Mouse (Mus musculus) bone marrow, adult 2 months (tissue): ENCODE data around the gene Ushbp1. TPM values are rescaled to one million over a fixed set of nuclear protein-coding genes. Genes with fewer than 3 reads are reported as not detected.
"Not testable (repeated sequence)": the region's sequence is repeated elsewhere in the genome, so short reads cannot be mapped to it uniquely, and the experiment has no call there.

Source experiments
- H3K27ac ChIP-seq: fragments of 200-500 bp; 2 replicates; pipeline ENCODE4 v1.5.1; 2012; ENCODE audit warnings: low read depth, mild to moderate bottlenecking, control low read depth, inconsistent platforms, low read length; ENCODE audit not compliant: control insufficient read depth, poor library complexity, insufficient read depth
- H3K4me1 ChIP-seq: fragments of 200-500 bp; 2 replicates; pipeline ENCODE4 v1.6.1; 2011; ENCODE audit warnings: low read length; ENCODE audit not compliant: control insufficient read depth, insufficient read depth
- H3K4me3 ChIP-seq: fragments of 200-500 bp; replicated peaks from 2 replicates; pipeline ENCODE3; 2011; ENCODE audit warnings: mild to moderate bottlenecking, low read depth, low read length, control low read depth; ENCODE audit not compliant: control insufficient read depth
- CTCF ChIP-seq: fragments of 200-500 bp; IDR thresholded peaks from 2 replicates; pipeline ENCODE4 v1.5.1; 2011; ENCODE audit warnings: low read length, control low read depth; ENCODE audit not compliant: control insufficient read depth, insufficient read depth
- POLR2A ChIP-seq: fragments of 200-500 bp; IDR thresholded peaks from 2 replicates; pipeline ENCODE4 v1.6.1; 2011; ENCODE audit warnings: low read depth, mild to moderate bottlenecking, control low read depth, low read length, borderline replicate concordance; ENCODE audit not compliant: control insufficient read depth
- WGBS: fragments of 180-500 bp; shearing (Covaris S2); methylation state at CpG from one replicate; pipeline ENCODE4 v1.1.7; 2018; 5-methylcytosine and 5-hydroxymethylcytosine counted together
- polyA plus RNA-seq: library from polyadenylated mRNA; stranded (reverse); fragments of >200 nt; gene quantifications from 2 replicates; pipeline ENCODE4 v1.2.4, GENCODE M21; 2011; ENCODE audit warnings: low replicate concordance; ENCODE audit not compliant: missing spikeins, insufficient read depth, insufficient read length

Ushbp1 gene
- 7.2 and 15.9 TPM in 2 replicates for polyA plus RNA-seq

- TF ChIP-seq POLR2A (no peak), CTCF (no peak)
- Histone ChIP-seq H3K4me1 (peaks cover 3% of the 10 kb centered on the region; the same call in 1 of the 2 replicates), H3K4me3 (peak within 1 kb of the TSS; percentile 84), H3K27ac (no peak within 1 kb of the TSS)
- 80% methylated on average over 9 of the region's 9 CpGs for WGBS
Observed at GRCm38 (mm10) chr8:71395629-71396028, at the start of gene Ushbp1. Gene Ushbp1 (minus strand): TSS chr8:71395802.

GRCm38 (mm10) chr8:71445096-71445495 is 49.5 kb upstream of the Ushbp1 start:
- Histone ChIP-seq H3K4me3 (no peak overlapping the region), H3K27ac (no peak overlapping the region), H3K4me1 (no peaks in the 10 kb centered on the region)
- WGBS, result 50% methylated on average over 7 of the region's 7 CpGs
- TF ChIP-seq CTCF (no peak), POLR2A (no peak)

- 1% methylated on average over 7 of the region's 7 CpGs for WGBS
- Histone ChIP-seq H3K4me3 (no peak overlapping the region), H3K4me1 (no peaks in the 10 kb centered on the region), H3K27ac (no peak overlapping the region)
- TF ChIP-seq CTCF, result peak; percentile 14; the same call in 1 of the 2 replicates
- TF ChIP-seq POLR2A, result no peak
Observed at GRCm38 (mm10) chr8:71441404-71441803, 45.8 kb upstream of the Ushbp1 start.

GRCm38 (mm10) chr8:71437041-71437440 is 41.4 kb upstream of the Ushbp1 start:
- TF ChIP-seq CTCF (no peak), POLR2A (no peak)
- Histone ChIP-seq H3K4me1 (no peaks in the 10 kb centered on the region), H3K27ac (no peak overlapping the region), H3K4me3 (no peak overlapping the region)
- WGBS, result 48% methylated on average over 3 of the region's 3 CpGs

- not testable (repeated sequence) for H3K27ac ChIP-seq, H3K4me3 ChIP-seq, H3K4me1 ChIP-seq
- 65% methylated on average over 1 of the region's 1 CpGs for WGBS
Observed at GRCm38 (mm10) chr8:71432935-71433334, 37.3 kb upstream of the Ushbp1 start.

GRCm38 (mm10) chr8:71422121-71422520 is 26.5 kb upstream of the Ushbp1 start:
- Histone ChIP-seq H3K4me1 (no peaks in the 10 kb centered on the region), H3K4me3 (no peak overlapping the region), H3K27ac (no peak overlapping the region)
- TF ChIP-seq CTCF, result no peak
- no peak for TF ChIP-seq POLR2A

GRCm38 (mm10) chr8:71411535-71412273 is 16.1 kb upstream of the Ushbp1 start:
- TF ChIP-seq POLR2A, result no peak
- TF ChIP-seq CTCF, result no peak
- H3K27ac ChIP-seq, result no peak overlapping the region
- no peak overlapping the region for H3K4me3 ChIP-seq
- 38% methylated on average over 11 of the region's 11 CpGs for WGBS
- H3K4me1 ChIP-seq, result no peaks in the 10 kb centered on the region; the same call in 1 of the 2 replicates

GRCm38 (mm10) chr8:71408231-71408630 is 12.6 kb upstream of the Ushbp1 start:
- WGBS, result 90% methylated on average over 4 of the region's 4 CpGs
- H3K27ac ChIP-seq, result no peak overlapping the region
- TF ChIP-seq POLR2A (no peak), CTCF (no peak)
- peaks cover 4% of the 10 kb centered on the region for H3K4me1 ChIP-seq
- no peak overlapping the region for H3K4me3 ChIP-seq

GRCm38 (mm10) chr8:71407441-71407840 is 11.8 kb upstream of the Ushbp1 start:
- no peak overlapping the region for H3K27ac ChIP-seq
- no peak overlapping the region for H3K4me3 ChIP-seq
- 80% methylated on average over 14 of the region's 14 CpGs for WGBS
- peaks cover 4% of the 10 kb centered on the region for H3K4me1 ChIP-seq
- no peak for TF ChIP-seq CTCF
- TF ChIP-seq POLR2A, result no peak
